Mouse (Mus musculus) left cerebral cortex, postnatal 36 days (tissue): Measurements from ENCODE around the gene Fgfr2. TPM values are rescaled to one million over a fixed set of nuclear protein-coding genes. Genes with fewer than 3 reads are reported as not detected.
A peak's percentile ranks its signal among the peaks of the same experiment; 100 is the strongest.

Source experiments
- DNase-seq, 2 experiments: peaks; one replicate each; pipeline ENCODE4 v3.0.0; 2021 to 2022; ENCODE audit warnings: low spot score in 2 of 2, mixed read lengths in 1 of 2
- intact Hi-C: fragments of 180-260 bp; cut with DNase I; formaldehyde crosslinking; loops from one replicate; pipeline ENCODE4 v1.15.1; 2025
- total RNA-seq, 2 experiments: library from RNA; stranded (reverse); gene quantifications; 2 replicates each; pipeline ENCODE4 v1.2.3; 2021

The Fgfr2 gene
- total RNA-seq, 2 experiments from 2014 or later, result 41.6 to 46.6 TPM

DNA sequence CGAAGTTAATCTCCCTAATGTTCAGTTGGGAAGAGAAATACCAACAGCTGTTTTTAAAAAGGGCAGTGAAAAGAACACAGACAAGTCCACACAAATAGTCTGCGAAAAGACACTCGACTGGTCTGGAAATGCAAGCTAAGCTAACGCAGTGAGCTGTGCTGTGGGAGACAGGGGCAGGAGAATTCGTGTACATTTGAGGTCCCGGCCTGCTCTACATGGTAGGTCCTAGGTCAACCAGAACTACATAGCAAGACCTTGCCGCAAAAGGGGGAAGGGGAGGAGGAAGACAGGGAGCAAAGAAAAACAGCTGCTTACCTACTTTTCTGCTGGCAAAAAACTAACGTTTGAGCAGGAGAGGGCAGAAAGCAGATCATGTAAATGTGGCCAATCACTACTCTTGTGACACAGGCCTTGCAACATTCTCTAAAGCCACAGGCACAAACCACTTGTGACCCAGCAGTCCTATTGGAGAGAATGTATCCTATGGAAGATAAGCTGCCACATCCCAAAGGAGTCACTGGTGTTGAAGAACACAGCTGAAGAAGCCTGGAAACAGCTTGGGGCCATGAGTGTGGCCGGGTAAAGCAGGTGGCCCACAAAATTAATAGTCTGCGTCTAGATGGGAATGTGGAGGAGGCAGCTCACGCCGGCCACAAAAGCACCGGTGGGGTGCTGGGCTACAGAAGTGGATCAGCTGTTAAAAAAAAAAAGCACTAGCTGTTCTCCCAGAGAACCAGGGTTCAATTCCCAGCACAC is 396.9 kb downstream of the Fgfr2 start:
- intact Hi-C loops, result no loop called here
- DNase-seq, result no peak

GRCm38 (mm10) chr7:132724501-132725062 is 398.6 kb downstream of the Fgfr2 start:
- intact Hi-C loops, result no loop called here

GRCm38 (mm10) chr7:132723906-132724305 is 399.2 kb downstream of the Fgfr2 start:
- DNase-seq, result no peak
- intact Hi-C loops, result no loop called here

More at GRCm38 (mm10) chr7:132724501-132725062, 398.6 kb downstream of the Fgfr2 start:
- no peak for DNase-seq

GRCm38 (mm10) chr7:132722401-132723370 is 400.5 kb downstream of the Fgfr2 start:
- intact Hi-C loops, result no loop called here
- no peak for DNase-seq

DNA sequence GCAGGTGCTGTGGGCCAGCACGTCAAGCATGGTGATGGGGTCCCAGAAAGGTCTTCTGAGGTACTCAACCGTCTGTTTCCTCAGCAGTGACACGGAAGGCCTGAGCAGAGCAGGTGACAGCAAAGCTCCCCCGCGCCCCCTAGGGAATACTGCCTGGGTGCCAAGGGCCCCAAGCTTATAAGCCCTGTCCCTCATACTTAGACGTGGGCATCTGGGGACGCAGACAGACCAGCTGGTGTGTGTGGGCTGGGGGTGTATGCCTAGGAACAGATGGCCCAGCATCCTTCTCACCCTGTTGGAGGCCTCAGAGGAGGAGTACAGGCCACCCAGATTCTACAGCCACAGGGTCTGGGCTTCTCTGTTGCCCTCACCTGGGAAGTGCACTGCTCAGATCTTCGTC is 402.6 kb downstream of the Fgfr2 start:
- DNase-seq, result peak; percentile 67 to 71

DNA sequence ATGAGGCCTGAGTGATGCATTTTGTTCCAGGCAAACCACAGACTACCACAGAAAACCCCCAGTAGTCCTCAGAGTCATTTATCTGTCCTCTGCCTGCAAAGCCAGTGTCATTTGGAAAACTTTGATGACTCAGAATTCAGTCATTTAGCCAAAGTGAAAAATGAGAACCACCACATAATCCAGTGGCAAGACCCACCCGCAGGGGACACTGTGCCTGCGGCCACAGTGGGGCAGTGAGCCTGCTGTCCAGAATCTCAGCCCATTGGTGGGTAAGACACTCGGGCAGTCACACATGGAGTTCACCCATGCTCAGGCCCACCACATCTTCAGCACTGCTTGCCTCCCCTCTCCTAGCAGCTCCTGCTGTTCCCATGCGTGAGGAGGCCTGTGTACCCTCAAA is 403.6 kb downstream of the Fgfr2 start:
- DNase-seq, result no peak

More for the DNA sequence above, 402.6 kb downstream of the Fgfr2 start:
- intact Hi-C loops, result no loop called here

GRCm38 (mm10) chr7:132715259-132715658 is 407.9 kb downstream of the Fgfr2 start:
- no peak for DNase-seq
- intact Hi-C loops, result loop anchor here (5.0 kb wide), 1 partner anchor 97 kb away; the partner anchor contains the start of gene Fam53b

More for the DNA sequence above, 403.6 kb downstream of the Fgfr2 start:
- intact Hi-C loops, result loop anchor here (5.0 kb wide), 1 partner anchor 93 kb away; the partner anchor contains the start of gene Fam53b

DNA sequence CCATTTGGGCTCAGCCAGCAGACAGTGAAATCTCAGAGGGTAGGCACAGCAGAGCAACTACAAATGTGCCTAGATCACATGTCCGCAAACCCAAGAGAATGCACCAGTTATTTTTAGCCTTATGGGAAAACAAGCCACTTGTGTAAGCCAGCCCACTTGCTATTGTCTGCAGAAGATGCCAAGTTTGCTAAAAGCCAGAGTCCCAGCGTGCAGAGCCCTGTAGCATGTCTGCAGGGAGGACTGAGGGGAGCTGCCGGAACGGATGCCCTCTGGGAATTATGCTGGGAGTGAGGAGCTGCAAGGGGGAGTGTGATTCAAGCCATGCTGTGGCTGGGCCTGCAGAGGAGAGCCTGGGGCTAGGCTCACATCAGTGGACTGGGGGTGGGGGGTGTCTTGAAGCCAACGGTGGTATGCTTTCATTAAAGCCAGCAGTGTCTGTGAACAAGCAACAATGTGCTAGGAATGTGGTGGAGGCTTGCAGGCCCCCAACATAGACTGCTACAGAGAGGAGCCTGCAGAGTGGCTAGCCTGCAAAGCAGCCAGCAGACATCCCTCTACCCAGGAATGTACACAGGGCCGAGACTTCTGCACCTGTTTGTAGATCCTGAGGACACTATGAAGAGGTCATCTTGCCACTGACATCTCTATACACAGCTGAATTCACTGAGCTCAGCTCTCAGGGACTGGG is 408.8 kb downstream of the Fgfr2 start:
- peak; percentile 56 to 59 for DNase-seq

DNA sequence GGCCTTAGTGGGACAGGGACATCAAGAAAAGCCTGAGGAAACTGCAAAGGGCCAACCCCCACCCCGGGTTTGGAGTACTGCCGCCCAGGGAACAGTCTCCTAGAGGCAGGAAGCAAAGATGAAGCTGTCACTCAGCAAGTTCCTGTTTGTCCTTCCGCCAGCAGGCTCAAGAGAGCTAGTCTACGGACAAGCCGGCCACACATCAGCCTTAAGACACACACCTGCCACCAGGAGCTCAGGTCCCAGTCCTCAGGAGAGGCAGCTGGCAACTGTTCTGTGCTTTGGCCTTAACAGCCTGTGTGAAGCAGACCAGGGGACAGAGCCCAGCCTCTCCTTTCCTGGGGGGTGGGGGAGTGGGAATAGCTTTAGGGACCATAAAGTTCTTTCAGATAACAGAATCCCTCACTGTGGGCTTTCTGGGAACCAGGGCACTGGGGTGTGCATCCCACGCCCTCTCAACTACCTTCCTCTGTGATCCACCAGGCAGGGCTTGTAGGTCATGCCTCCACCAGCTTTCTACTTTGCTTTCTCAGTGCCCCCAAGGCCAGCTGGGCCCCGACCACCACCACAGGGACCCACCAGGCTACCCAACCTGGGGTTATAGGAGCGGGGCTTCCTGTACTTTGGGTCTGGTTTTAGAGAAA is 409.5 kb downstream of the Fgfr2 start:
- intact Hi-C loops, result loop anchor here (5.0 kb wide), 1 partner anchor 56 kb away; no protein-coding TSS in a partner anchor

More for the DNA sequence above, 408.8 kb downstream of the Fgfr2 start:
- intact Hi-C loops, result loop anchor here (5.0 kb wide), 1 partner anchor 57 kb away; no protein-coding TSS in a partner anchor

GRCm38 (mm10) chr7:132712956-132713355 is 410.2 kb downstream of the Fgfr2 start:
- no peak for DNase-seq
- intact Hi-C loops, result loop anchor here (5.0 kb wide), 1 partner anchor 56 kb away; no protein-coding TSS in a partner anchor

More for the DNA sequence above, 409.5 kb downstream of the Fgfr2 start:
- no peak for DNase-seq

- no peak for DNase-seq
- intact Hi-C loops, result loop anchor here (5.0 kb wide), 1 partner anchor 55 kb away; no protein-coding TSS in a partner anchor
Measured at GRCm38 (mm10) chr7:132712044-132712708, 411.0 kb downstream of the Fgfr2 start.

GRCm38 (mm10) chr7:132711579-132711978 is 411.6 kb downstream of the Fgfr2 start:
- DNase-seq, result no peak
- intact Hi-C loops, result loop anchor here (5.0 kb wide), 1 partner anchor 54 kb away; no protein-coding TSS in a partner anchor

GRCm38 (mm10) chr7:132705130-132705529 is 418.0 kb downstream of the Fgfr2 start:
- intact Hi-C loops, result no loop called here
- no peak for DNase-seq

GRCm38 (mm10) chr7:132704310-132704875 is 418.8 kb downstream of the Fgfr2 start:
- intact Hi-C loops, result no loop called here

GRCm38 (mm10) chr7:132703515-132704309 is 419.4 kb downstream of the Fgfr2 start:
- DNase-seq, result no peak
- intact Hi-C loops, result no loop called here

More at GRCm38 (mm10) chr7:132704310-132704875, 418.8 kb downstream of the Fgfr2 start:
- DNase-seq, result no peak

GRCm38 (mm10) chr7:132702492-132703070 is 420.6 kb downstream of the Fgfr2 start:
- DNase-seq, result peak in 1 of 2 experiments; percentile 8
- intact Hi-C loops, result no loop called here
